Mouse (Mus musculus) urinary bladder, postnatal 4 days (tissue): Measurements from ENCODE around the gene Rps6kc1.
A peak's percentile ranks its signal among the peaks of the same experiment; 100 is the strongest.

Source experiments
- DNase-seq, 2 experiments: peaks; one replicate each; pipeline ENCODE4 v3.0.0; 2021 to 2022; ENCODE audit warnings: low spot score in 2 of 2

Gene Rps6kc1

GRCm38 (mm10) chr1:190667821-190668220 lies 243.7 kb downstream of the Rps6kc1 start:
- peak in 1 of 2 experiments; percentile 36 for DNase-seq

GRCm38 (mm10) chr1:190667326-190667725 lies 244.2 kb downstream of the Rps6kc1 start:
- peak in 1 of 2 experiments; percentile 44 for DNase-seq

GRCm38 (mm10) chr1:190665490-190665875 lies 246.1 kb downstream of the Rps6kc1 start:
- DNase-seq: peak in 1 of 2 experiments; percentile 53

DNA sequence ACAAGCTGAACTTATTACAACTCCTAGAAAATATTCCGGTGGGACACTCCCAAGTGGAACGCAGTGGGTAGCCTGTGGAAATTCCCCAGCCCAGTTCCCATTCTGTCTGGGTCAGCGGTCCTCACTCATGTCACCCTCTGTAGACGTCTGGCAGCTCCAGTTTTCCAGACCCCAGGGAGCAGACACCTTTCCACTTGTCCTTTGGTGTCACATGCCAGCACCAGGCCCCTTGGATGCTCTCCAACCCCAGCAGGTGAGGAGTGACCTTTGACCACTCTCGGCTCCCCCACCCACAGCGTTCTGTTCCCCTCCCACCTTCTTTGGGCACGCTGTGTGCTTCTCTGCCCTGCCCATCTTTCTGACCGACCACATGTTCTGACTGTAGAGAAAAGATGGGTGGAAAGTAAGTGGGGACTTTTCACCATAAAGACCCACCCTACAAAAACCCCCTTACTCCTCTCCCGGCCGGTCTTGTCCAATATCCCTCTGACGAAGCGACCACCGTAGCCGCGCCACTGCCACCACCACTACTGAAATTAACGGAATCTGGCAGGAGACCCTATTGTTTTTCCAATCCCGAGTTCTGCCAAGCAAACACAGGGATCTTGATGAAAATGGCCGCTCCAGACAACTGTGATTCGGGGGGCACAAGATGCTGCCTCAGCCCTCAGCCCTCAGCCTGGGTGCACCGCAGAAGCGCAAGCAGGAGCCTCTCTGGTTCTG lies 246.6 kb downstream of the Rps6kc1 start:
- peak in 1 of 2 experiments; percentile 58 for DNase-seq

DNA sequence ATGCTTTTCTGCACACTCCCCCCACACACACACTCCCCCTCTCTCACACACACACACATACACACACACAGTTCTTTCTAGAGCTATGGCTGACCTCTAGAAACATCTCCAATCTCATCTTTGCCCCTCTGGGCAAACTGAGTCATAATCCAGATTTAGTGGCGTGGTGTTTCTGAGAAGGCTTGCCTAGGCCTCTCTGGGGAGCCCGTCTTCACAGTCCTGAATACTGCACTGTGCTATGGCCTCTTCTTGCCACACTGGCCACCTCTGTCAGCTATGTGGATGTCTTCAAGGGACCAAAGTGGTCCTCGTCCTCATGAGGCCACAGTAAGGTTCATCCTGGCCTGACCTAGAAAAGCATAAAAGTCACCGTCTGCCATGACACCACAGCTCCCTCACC lies 247.6 kb downstream of the Rps6kc1 start:
- no peak for DNase-seq

DNA sequence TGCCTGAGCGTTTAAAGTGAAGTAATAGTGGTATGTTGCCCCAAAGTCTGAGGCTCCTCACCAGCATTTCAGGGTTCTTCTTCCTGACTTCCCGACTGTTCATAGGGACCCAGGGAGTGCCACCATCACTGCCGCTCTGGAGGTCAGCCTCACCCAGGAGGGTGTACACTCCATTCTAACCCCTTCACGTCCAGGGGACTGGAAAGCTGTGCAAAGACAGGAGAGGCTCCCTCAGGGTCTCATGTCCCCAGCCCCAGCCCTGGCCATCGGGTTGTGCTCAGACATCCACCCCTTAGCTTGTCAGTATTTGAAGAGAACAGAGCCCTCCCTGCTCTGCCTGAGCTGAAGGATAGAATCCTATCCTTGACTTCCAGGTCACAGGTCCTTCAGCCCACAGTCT lies 248.8 kb downstream of the Rps6kc1 start:
- DNase-seq: peak in 1 of 2 experiments; percentile 56

- no peak for DNase-seq
Observed at GRCm38 (mm10) chr1:190661764-190662163, 249.8 kb downstream of the Rps6kc1 start.

GRCm38 (mm10) chr1:190661249-190661648 lies 250.3 kb downstream of the Rps6kc1 start:
- peak in 1 of 2 experiments; percentile 49 for DNase-seq

DNA sequence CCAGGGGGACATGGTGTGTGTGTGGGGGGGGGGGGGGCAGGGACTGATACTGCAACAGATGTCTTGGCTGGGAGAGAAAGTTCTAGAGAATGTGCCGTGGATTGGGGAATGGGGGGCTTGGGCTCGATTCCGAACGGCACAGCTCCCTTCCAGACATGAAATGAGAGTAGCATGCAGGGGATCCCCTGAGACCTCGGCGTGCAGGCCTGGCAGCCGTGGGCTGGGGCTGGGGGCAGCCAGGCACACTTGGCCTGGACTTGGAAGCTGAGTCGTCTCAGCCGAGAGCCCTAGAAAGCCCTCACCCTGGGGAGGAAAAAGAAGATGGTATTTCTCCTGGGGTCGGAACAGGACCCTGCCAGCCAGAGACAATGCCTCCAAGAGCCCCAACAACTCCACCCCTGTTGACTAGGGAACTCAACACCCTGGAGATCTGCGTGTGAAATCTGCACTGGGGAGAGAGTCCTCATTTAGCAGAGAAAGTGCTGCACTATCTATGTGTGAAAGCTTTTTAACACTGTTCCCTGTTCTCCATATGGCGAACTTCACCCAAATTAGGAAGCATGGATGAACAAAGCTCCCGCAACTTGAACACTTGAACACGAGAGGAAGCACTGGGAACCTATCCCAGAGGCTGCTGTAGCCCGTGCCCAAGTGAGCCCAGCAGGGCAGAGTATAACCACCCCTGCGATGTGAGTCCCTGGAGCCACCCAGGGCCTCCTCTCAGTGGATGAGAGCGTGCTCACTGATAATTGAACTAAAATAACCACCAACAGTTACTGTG lies 251.7 kb downstream of the Rps6kc1 start:
- DNase-seq: peak in 1 of 2 experiments; percentile 41

- peak in 1 of 2 experiments; percentile 28 for DNase-seq
Observed at GRCm38 (mm10) chr1:190658266-190658665, 253.3 kb downstream of the Rps6kc1 start.

DNA sequence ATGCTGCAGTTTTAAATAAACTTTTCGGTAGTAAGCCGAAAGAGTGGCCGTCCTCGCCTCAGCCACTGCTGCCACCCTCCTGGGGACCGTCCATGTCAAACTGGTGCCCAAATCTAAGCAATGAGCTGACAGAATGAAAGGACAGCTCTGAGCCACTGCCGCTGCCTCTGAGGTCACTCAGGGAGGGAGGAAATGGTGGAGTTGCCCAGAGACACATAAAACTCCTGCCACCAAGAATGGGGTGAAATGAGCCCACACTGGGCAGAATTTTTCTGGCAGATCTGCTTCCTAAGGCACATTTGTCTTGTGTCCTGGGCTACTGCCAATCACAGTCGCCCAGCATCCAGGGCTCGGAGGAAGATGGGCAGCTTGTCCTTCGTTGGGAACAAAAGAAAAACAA lies 255.5 kb downstream of the Rps6kc1 start:
- peak in 1 of 2 experiments; percentile 50 for DNase-seq

- peak in 1 of 2 experiments; percentile 46 for DNase-seq
Observed at GRCm38 (mm10) chr1:190655651-190656050, 255.9 kb downstream of the Rps6kc1 start.

- DNase-seq: peak in 1 of 2 experiments; percentile 56
Observed at GRCm38 (mm10) chr1:190655081-190655480, 256.5 kb downstream of the Rps6kc1 start.

DNA sequence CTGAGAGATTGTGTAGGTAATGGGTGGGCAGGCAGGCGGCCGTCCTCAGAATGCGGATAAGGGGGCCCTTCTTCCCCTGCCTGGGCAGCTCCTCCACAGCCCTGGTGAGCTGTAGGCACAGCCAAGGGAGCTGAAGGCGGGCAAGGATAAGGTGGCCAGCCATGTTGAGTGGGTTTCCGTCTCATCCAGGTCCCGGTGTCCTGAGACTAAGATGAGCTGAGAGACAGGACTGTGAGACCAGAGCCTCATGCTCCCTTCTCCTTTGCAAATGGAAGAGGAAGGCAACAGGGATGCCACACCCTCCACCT lies 256.9 kb downstream of the Rps6kc1 start:
- DNase-seq: peak in 1 of 2 experiments; percentile 51

DNA sequence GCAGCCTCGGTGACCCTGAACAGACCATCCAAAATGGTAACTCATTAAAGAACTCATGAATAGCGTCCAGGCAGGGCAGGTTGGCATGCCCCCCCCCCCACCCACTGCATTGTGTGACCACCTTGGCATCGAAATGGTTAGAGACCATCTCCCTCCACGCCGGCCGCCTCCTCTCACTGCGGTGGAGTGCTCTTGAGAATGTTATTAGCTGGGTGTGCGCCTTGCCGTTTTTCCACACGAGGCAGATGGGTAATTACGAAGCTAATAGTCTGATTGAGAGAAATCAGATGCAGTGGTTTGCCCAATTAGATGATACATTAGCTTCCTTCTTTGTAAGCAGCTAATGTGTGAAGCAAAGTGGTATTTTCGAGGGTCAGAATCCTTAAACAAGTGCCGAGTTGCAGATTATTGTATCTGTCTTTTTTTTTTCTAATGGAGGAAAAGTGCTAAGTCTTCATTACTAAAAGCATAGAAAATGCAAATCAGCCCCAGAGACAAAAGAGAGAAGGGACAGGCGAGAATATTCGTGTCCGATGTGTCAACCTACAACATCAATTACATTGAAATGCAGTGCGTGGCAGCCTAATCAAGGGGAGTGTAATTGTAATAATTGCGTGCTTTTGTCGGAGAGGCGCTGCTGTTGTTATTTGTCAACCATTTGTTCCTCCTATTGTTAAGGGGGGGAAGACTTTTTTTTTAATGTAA lies 257.4 kb downstream of the Rps6kc1 start:
- peak in 1 of 2 experiments; percentile 56 for DNase-seq

GRCm38 (mm10) chr1:190653081-190653480 lies 258.5 kb downstream of the Rps6kc1 start:
- peak in 1 of 2 experiments; percentile 56 for DNase-seq
